Mouse (Mus musculus) myocyte (in vitro differentiated cells): ENCODE measurements around the gene AC134908.4.

Source experiments
- CEBPB ChIP-seq: IDR thresholded peaks from 2 replicates; pipeline ENCODE4 v1.6.1; 2011; ENCODE audit warnings: mild to moderate bottlenecking, moderate library complexity; ENCODE audit not compliant: poor library complexity, insufficient read depth, severe bottlenecking
- MAX ChIP-seq: IDR thresholded peaks from one replicate; pipeline ENCODE4 v1.6.1; 2011; ENCODE audit warnings: low read depth, mild to moderate bottlenecking, control low read depth
- MYOG ChIP-seq, 3 experiments: IDR thresholded peaks; one replicate each; pipeline ENCODE4 v1.6.1; 2011; ENCODE audit warnings: control low read depth in 2 of 3, low read depth in 2 of 3, mild to moderate bottlenecking in 2 of 3; ENCODE audit not compliant: insufficient read length in 2 of 3, control insufficient read depth in 1 of 3, insufficient read depth in 1 of 3
- POLR2A ChIP-seq: IDR thresholded peaks from one replicate; pipeline ENCODE4 v1.6.1; 2011; ENCODE audit warnings: low read depth, mild to moderate bottlenecking, control low read depth, moderate library complexity; ENCODE audit not compliant: insufficient read length
- POLR2AphosphoS2 ChIP-seq: IDR thresholded peaks from one replicate; pipeline ENCODE4 v1.6.1; 2011; ENCODE audit warnings: low read depth, control low read depth; ENCODE audit not compliant: insufficient read length
- SRF ChIP-seq: IDR thresholded peaks from one replicate; pipeline ENCODE4 v1.6.1; 2011; ENCODE audit warnings: low read depth; ENCODE audit not compliant: control insufficient read depth, insufficient read length
- TCF12 ChIP-seq: IDR thresholded peaks from one replicate; pipeline ENCODE4 v1.6.1; 2011; ENCODE audit warnings: mild to moderate bottlenecking, control low read depth; ENCODE audit not compliant: poor library complexity, insufficient read depth, severe bottlenecking
- TCF3 ChIP-seq: IDR thresholded peaks from one replicate; pipeline ENCODE4 v1.6.1; 2011; ENCODE audit warnings: low read depth, control low read depth; ENCODE audit not compliant: insufficient read length
- USF1 ChIP-seq: IDR thresholded peaks from one replicate; pipeline ENCODE4 v1.6.1; 2011; ENCODE audit warnings: low read depth, mild to moderate bottlenecking, control low read depth, moderate library complexity

DNA sequence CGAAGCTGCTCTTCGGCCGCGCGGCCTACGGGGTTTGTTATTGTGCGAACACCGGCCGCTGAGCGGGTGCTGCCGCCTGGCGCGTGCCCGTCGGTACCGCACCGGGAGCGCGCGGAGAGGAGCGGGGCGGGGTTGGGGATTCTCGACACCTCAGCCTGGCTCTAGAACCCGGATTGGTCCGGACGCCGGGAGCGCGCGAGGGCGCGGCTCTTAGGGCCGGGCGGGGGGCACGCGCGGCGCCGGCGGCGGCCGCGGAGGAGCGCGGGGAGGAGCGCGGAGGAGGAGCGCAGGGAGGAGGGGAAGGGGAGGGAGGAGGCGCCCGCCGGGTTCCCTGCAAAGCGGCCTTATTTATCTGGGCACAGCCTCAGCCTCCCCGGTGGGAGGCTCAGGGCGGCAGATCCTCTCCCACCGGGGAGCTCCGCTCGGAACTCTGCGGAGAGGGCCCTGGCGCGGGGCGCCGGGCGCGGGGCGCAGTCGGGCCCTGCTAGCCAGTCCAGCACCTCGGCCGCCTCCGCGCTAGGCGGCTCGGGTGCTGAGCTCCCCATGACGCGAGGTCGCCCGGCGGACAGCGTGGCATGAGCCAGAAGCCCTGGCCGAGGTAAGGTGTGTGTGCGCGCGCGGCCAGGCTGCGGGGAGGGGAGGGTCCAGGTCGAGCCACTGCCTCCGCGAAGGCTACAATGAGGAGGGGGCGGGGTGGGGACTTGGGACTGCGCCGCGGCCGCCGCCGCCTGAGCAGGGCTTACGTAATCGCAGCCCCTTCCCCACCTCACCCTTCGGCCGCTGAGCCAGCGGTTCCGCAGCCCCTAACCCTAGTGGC, 13.5 kb upstream of the AC134908.4 start, which contains the start of gene Fbxl16:
- TF ChIP-seq MYOG (IDR thresholded peaks at IDR 0.05; ENCODE audit: control insufficient read depth in 1 of 3, insufficient read depth in 1 of 3, insufficient read length in 2 of 3, low read depth in 2 of 3), result no peak
- peak; percentile 43 for TF ChIP-seq POLR2A
- TF ChIP-seq USF1, result no peak
- TF ChIP-seq TCF12, result no peak
- TF ChIP-seq SRF, result no peak
- TF ChIP-seq CEBPB, result no peak
- no peak for TF ChIP-seq POLR2AphosphoS2
- no peak for TF ChIP-seq TCF3
- TF ChIP-seq MAX, result no peak
